1 mouse cellular context compared by ENCODE assay signal in the genomic region with DNA sequence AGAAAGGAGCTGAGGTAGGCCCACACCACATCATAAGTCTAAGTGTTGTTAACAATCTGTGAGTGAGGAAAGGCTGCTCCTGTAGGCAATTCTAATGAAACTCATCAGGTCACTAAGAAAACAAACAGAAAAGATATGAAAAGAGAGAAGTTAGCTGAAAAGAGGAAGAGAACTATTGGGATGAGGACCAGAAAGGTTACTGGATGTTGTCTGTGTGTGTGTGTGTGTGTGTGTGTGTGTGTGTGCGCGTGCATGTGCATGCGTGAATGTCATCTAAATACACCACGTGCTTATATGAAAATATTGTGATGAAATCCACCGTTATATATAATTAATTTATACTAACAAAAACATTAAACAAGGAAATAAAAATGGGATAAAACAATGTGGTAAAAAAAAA.
TF ChIP-seq lines count a peak whose summit lies in the region.

No protein-coding gene starts in this region.

TF ChIP-seq in MEL, 35 proteins besides CTCF, POLR2A, EP300 and RAD21 (continued from another document):
- TF ChIP-seq USF2 (IDR thresholded peaks at IDR 0.05; ENCODE audit: borderline replicate concordance in 1 of 2, insufficient read depth in 1 of 2, low read depth in 1 of 2, low read length in 2 of 2), result no peak
- TF ChIP-seq ZKSCAN1 (IDR thresholded peaks at IDR 0.05; ENCODE audit: low read depth, low read length), result no peak
- peak; percentile 83 for TF ChIP-seq SIN3A (IDR thresholded peaks at IDR 0.05; ENCODE audit: low read length)
- no peak; the same call in 1 of the 2 replicates for TF ChIP-seq NRF1 (IDR thresholded peaks at IDR 0.05; ENCODE audit: insufficient read depth, low read depth, low read length, poor library complexity, severe bottlenecking)
- TF ChIP-seq RCOR1 (IDR thresholded peaks at IDR 0.05; ENCODE audit: low read depth, low read length), result peak; percentile 64; the same call in 1 of the 2 replicates
